Mouse (Mus musculus) heart, embryonic 13.5 days (tissue): ENCODE data around the gene Olfr98. TPM values are rescaled to one million over a fixed set of nuclear protein-coding genes. Genes with fewer than 3 reads are reported as not detected.
"Not testable (repeated sequence)": the region's sequence is repeated elsewhere in the genome, so short reads cannot be mapped to it uniquely, and the experiment has no call there.

Experiments used
- ATAC-seq: fragments of 200-750 bp; cut with Nextera tagmentation; 2 replicates; pipeline ENCODE4 v1.8.0; 2017; ENCODE audit warnings: moderate TSS enrichment; ENCODE audit not compliant: insufficient number of reproducible peaks, low FRiP score, low TSS enrichment; ENCODE audit errors: extremely low read depth
- H3K27ac ChIP-seq: fragments of 300-500 bp; sonication (generic); replicated peaks from 2 replicates; pipeline ENCODE4 v1.5.1; 2015; ENCODE audit warnings: moderate library complexity, mild to moderate bottlenecking, inconsistent platforms
- H3K27me3 ChIP-seq: fragments of 300-500 bp; sonication (generic); replicated peaks from 2 replicates; pipeline ENCODE4 v1.6.1; 2015; ENCODE audit warnings: mild to moderate bottlenecking, inconsistent platforms
- H3K36me3 ChIP-seq: fragments of 300-500 bp; sonication (generic); 2 replicates; pipeline ENCODE4 v1.6.1; 2015; ENCODE audit warnings: mild to moderate bottlenecking, inconsistent platforms
- H3K4me1 ChIP-seq: fragments of 300-500 bp; sonication (generic); 2 replicates; pipeline ENCODE4 v1.6.1; 2015; ENCODE audit warnings: inconsistent platforms
- H3K4me2 ChIP-seq: fragments of 300-500 bp; sonication (generic); 2 replicates; pipeline ENCODE4 v1.6.1; 2015; ENCODE audit warnings: inconsistent platforms, mild to moderate bottlenecking, moderate library complexity
- H3K4me3 ChIP-seq: fragments of 300-500 bp; sonication (generic); 2 replicates; pipeline ENCODE4 v1.5.1; 2015; ENCODE audit warnings: moderate library complexity, mild to moderate bottlenecking, inconsistent platforms
- H3K9ac ChIP-seq: fragments of 300-500 bp; sonication (generic); 2 replicates; pipeline ENCODE4 v1.6.1; 2015; ENCODE audit warnings: inconsistent platforms, mild to moderate bottlenecking, moderate library complexity
- H3K9me3 ChIP-seq: fragments of 300-500 bp; sonication (generic); 2 replicates; pipeline ENCODE4 v1.6.1; 2016; ENCODE audit warnings: inconsistent platforms
- WGBS: fragments of 180-500 bp; shearing (Covaris S2); methylation state at CpG from one replicate; pipeline ENCODE4 v1.1.7; 2015; ENCODE audit warnings: mixed read lengths; 5-methylcytosine and 5-hydroxymethylcytosine counted together
- polyA plus RNA-seq: library from polyadenylated mRNA; unstranded; fragments of >200 nt; fragmentation: Nextera tagmentation; extraction: Ambion mirVana; gene quantifications from 2 replicates; pipeline ENCODE4 v1.2.1, GENCODE M21; 2015

Olfr98 gene
- polyA plus RNA-seq, 1 experiment from 2014 or later, result not detected

GRCm38 (mm10) chr17:37249460-37249859 lies 14.1 kb downstream of the Olfr98 start:
- H3K4me1 ChIP-seq, result no peaks in the 10 kb centered on the region
- H3K27ac ChIP-seq, result no peak overlapping the region
- H3K36me3 ChIP-seq, result no peaks in the 10 kb centered on the region
- no peak overlapping the region for H3K4me3 ChIP-seq
- no peak overlapping the region for H3K4me2 ChIP-seq
- H3K9ac ChIP-seq, result no peak overlapping the region
- no peak for ATAC-seq
- H3K9me3 ChIP-seq, result no peaks in the 10 kb centered on the region
- H3K27me3 ChIP-seq, result no peaks in the 10 kb centered on the region

GRCm38 (mm10) chr17:37246715-37247114 lies 16.8 kb downstream of the Olfr98 start:
- Histone ChIP-seq H3K4me3 (no peak overlapping the region), H3K4me2 (no peak overlapping the region), H3K4me1 (no peaks in the 10 kb centered on the region), H3K9me3 (no peaks in the 10 kb centered on the region), H3K36me3 (no peaks in the 10 kb centered on the region), H3K27ac (no peak overlapping the region), H3K27me3 (no peaks in the 10 kb centered on the region), H3K9ac (no peak overlapping the region)
- ATAC-seq, result no peak
- 24% methylated on average over 5 of the region's 5 CpGs for WGBS

- Histone ChIP-seq H3K4me3 (no peak overlapping the region), H3K36me3 (no peaks in the 10 kb centered on the region), H3K27me3 (no peaks in the 10 kb centered on the region), H3K4me1 (no peaks in the 10 kb centered on the region), H3K27ac (no peak overlapping the region), H3K9ac (no peak overlapping the region), H3K9me3 (no peaks in the 10 kb centered on the region; the same call in 1 of the 2 replicates), H3K4me2 (no peak overlapping the region)
- WGBS, result 50% methylated on average over 3 of the region's 3 CpGs
- ATAC-seq, result no peak
Measured at GRCm38 (mm10) chr17:37242198-37242597, 21.4 kb downstream of the Olfr98 start.

DNA sequence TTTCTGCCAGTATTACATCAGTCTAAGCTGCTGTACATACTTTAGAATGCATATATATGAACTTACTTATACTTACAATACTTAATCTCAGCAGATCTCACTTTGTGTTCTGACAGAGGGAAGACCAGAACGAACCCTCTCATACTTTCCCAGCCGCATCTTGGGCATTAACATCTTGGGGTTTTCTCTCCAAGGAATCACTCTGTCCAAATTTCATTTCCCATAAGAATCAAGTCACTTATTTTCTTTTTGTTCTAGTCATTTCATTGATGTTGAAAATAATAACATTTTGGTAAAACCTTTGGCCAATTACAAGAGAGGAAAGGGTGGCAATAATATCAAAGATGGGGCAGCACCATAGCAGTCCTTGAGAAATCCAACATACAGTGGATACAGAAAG lies 26.3 kb downstream of the Olfr98 start, which contains the start of gene Olfr97:
Gene Olfr97, minus strand, starts transcription at position 101 of the 400 bp plus-strand sequence.
- 74% methylated on average over 2 of the region's 2 CpGs for WGBS
- H3K4me2 ChIP-seq, H3K27ac ChIP-seq, H3K9me3 ChIP-seq, H3K36me3 ChIP-seq, H3K27me3 ChIP-seq, ATAC-seq, H3K4me1 ChIP-seq, H3K4me3 ChIP-seq, H3K9ac ChIP-seq: not testable (repeated sequence)

- H3K27me3 ChIP-seq, result no peaks in the 10 kb centered on the region
- no peak overlapping the region for H3K4me2 ChIP-seq
- H3K9ac ChIP-seq, result no peak overlapping the region
- H3K4me3 ChIP-seq, result no peak overlapping the region
- no peak overlapping the region for H3K27ac ChIP-seq
- peaks cover 9% of the 10 kb centered on the region for H3K9me3 ChIP-seq
- ATAC-seq, result no peak
- WGBS, result 19% methylated on average over 1 of the region's 1 CpGs
- H3K36me3 ChIP-seq, result no peaks in the 10 kb centered on the region
- no peaks in the 10 kb centered on the region for H3K4me1 ChIP-seq
Measured at GRCm38 (mm10) chr17:37221879-37222278, 41.7 kb downstream of the Olfr98 start.

GRCm38 (mm10) chr17:37219846-37220245 lies 43.7 kb downstream of the Olfr98 start, which contains the start of gene Olfr96:
Olfr96 (plus strand) TSS chr17:37220146.
- Histone ChIP-seq H3K9ac (no peak within 1 kb of the TSS), H3K36me3 (no peaks in the 10 kb centered on the region), H3K27me3 (no peaks in the 10 kb centered on the region), H3K4me3 (no peak within 1 kb of the TSS), H3K27ac (no peak within 1 kb of the TSS), H3K9me3 (peaks cover 9% of the 10 kb centered on the region), H3K4me1 (no peaks in the 10 kb centered on the region), H3K4me2 (no peak within 1 kb of the TSS)
- 47% methylated on average over 4 of the region's 4 CpGs for WGBS
- ATAC-seq, result no peak

DNA sequence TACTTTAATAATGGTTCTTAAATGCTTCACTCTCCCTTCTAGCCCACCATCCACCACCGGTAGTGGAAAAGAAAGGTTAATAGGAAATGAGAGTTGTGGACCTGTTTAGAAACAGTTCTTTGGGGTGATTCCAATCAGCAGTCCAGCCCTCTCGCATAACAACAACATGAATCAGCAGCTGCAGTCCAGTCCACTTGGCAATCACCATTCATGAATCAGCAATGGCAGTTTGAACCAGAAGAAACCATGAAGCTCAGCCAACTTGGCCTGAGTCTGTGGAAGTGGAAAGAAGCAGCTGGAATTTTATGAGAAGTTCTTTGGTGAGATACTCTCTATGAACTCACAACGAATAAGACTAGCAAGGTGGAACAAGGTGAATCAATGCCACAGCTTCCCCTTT lies 45.1 kb downstream of the Olfr98 start:
- H3K9ac ChIP-seq, result no peak overlapping the region
- peaks cover 9% of the 10 kb centered on the region for H3K9me3 ChIP-seq
- no peak overlapping the region for H3K4me2 ChIP-seq
- H3K4me3 ChIP-seq, result no peak overlapping the region
- 0 out of 2 replicates have a peak, but pooled peaks cover 4% of the 10 kb centered on the region for H3K27me3 ChIP-seq
- H3K27ac ChIP-seq, result no peak overlapping the region
- H3K36me3 ChIP-seq, result no peaks in the 10 kb centered on the region
- WGBS, result 61% methylated on average over 3 of the region's 3 CpGs
- no peaks in the 10 kb centered on the region for H3K4me1 ChIP-seq
- no peak for ATAC-seq

DNA sequence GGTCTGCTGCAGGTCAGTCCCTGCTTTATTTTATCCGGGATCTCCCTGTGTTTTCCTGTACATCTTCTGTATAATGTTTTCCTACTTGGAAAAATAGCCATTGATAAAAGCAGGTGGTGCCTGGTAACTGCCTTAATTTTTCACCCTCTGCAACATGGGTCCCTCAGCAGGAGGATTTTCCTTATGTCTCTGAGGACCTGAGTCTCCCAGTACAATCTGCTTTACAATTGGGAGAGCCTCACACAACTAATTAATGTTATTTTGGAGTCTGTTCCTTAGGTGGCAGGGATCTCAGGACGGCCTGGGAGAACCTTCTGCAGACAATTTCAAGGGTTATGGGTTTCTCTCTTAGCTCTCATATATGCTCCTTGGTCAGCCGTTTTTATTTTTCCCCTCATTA lies 50.5 kb downstream of the Olfr98 start, which contains the start of gene Olfr95:
Gene Olfr95, minus strand, starts transcription at position 101 of the 400 bp plus-strand sequence.
- H3K27ac ChIP-seq, result no peak within 1 kb of the TSS
- H3K4me1 ChIP-seq, result peaks cover 4% of the 10 kb centered on the region; the same call in 1 of the 2 replicates
- H3K4me2 ChIP-seq, result no peak within 1 kb of the TSS
- no peak for ATAC-seq
- WGBS, result 60% methylated on average over 3 of the region's 3 CpGs
- H3K4me3 ChIP-seq, result no peak within 1 kb of the TSS
- no peak within 1 kb of the TSS for H3K9ac ChIP-seq
- H3K27me3 ChIP-seq, result peaks cover 40% of the 10 kb centered on the region
- H3K36me3 ChIP-seq, result no peaks in the 10 kb centered on the region
- peaks cover 9% of the 10 kb centered on the region for H3K9me3 ChIP-seq

Other genes starting within 250 kb of the Olfr98 start
- not detected in 2 replicates for gene Mog, start 240.4 kb downstream of the Olfr98 start, polyA plus RNA-seq
- gene Gabbr1, start 217.8 kb downstream of the Olfr98 start, polyA plus RNA-seq, result 4.5 and 6.9 TPM in 2 replicates
- gene Olfr90, start 175.2 kb downstream of the Olfr98 start, polyA plus RNA-seq, result not detected in 2 replicates
- gene Olfr91, start 165.5 kb downstream of the Olfr98 start, polyA plus RNA-seq, result not detected in 2 replicates
- not detected in 2 replicates for gene Olfr92, start 143.7 kb downstream of the Olfr98 start, polyA plus RNA-seq
- gene Olfr93, start 102.3 kb downstream of the Olfr98 start, polyA plus RNA-seq, result not detected in 2 replicates
- not detected in 2 replicates for gene Ubd, start 69.9 kb downstream of the Olfr98 start, polyA plus RNA-seq
- not detected in 2 replicates for gene Olfr94, start 62.8 kb downstream of the Olfr98 start, polyA plus RNA-seq
- gene Olfr95, start 50.6 kb downstream of the Olfr98 start, polyA plus RNA-seq, result not detected in 2 replicates
- gene Olfr96, start 43.6 kb downstream of the Olfr98 start, polyA plus RNA-seq, result not detected in 2 replicates
- not detected in 2 replicates for gene Olfr97, start 26.4 kb downstream of the Olfr98 start, polyA plus RNA-seq
- gene H2-M3, start 6.5 kb upstream of the Olfr98 start, polyA plus RNA-seq, result 0.80 and 1.0 TPM in 2 replicates
- not detected in 2 replicates for gene Olfr99, start 19.7 kb upstream of the Olfr98 start, polyA plus RNA-seq
- not detected in 2 replicates for gene Olfr101, start 40.6 kb upstream of the Olfr98 start, polyA plus RNA-seq
- gene Olfr102, start 53.3 kb upstream of the Olfr98 start, polyA plus RNA-seq, result not detected in 2 replicates
- gene Olfr103, start 75.9 kb upstream of the Olfr98 start, polyA plus RNA-seq, result not detected in 2 replicates
- not detected in 2 replicates for gene Olfr104-ps, start 95.8 kb upstream of the Olfr98 start, polyA plus RNA-seq
- not detected in 2 replicates for gene Olfr105-ps, start 115.3 kb upstream of the Olfr98 start, polyA plus RNA-seq
- gene Olfr106-ps, start 126.6 kb upstream of the Olfr98 start, polyA plus RNA-seq, result not detected in 2 replicates
- not detected in 2 replicates for gene Olfr107, start 135.5 kb upstream of the Olfr98 start, polyA plus RNA-seq
- not detected in 2 replicates for gene Olfr108, start 181.7 kb upstream of the Olfr98 start, polyA plus RNA-seq
- not detected in 2 replicates for gene Olfr109, start 195.2 kb upstream of the Olfr98 start, polyA plus RNA-seq
- not detected in 2 replicates for gene H2-M2, start 219.8 kb upstream of the Olfr98 start, polyA plus RNA-seq
- gene Olfr110, start 228.7 kb upstream of the Olfr98 start, polyA plus RNA-seq, result not detected in 2 replicates
- not detected in 2 replicates for gene Olfr111, start 244.3 kb upstream of the Olfr98 start, polyA plus RNA-seq